Mouse (Mus musculus): ENCODE data around the gene Tmem273.

- TF ChIP-seq CTCF (IDR thresholded peaks at IDR 0.05; ENCODE audit: low read depth, low read length): no peak
- no peak for TF ChIP-seq TAL1 (conservative IDR thresholded peaks at IDR 0.05; ENCODE audit: low read depth, low read length)
- no peak for TF ChIP-seq GATA1 (IDR thresholded peaks at IDR 0.05; ENCODE audit: borderline replicate concordance, low read length)
Observed at GRCm38 (mm10) chr14:32812429-32812828, 26.7 kb downstream of the Tmem273 start.

Data from G1E (cell line).